Mouse (Mus musculus): ENCODE measurements at regions not wholly inside any gene's neighbourhood (a gene's known extent, or its start where the extent isn't known, plus 50 kb on each side); places are given as distances from the start of the nearest gene placed in this dataset.

DNA sequence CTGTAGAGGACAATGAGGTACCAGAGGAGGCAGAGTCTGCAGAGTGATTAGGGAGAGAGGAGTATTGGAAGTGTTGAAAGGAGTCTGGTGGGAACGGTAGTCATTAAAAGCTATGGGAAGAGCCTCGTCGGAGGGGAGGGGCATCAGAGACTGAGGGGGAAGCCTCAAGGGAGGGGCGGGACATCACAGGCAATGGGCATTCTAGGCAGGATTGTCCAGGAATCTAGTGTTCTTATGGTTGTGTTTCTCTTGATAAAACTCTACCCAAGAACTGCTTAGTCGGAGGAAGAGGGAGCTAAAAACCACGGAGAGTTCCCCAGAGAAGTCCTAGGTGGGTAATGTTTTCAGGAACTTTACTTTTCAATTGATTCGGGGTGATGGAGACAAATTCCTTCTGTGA lies 90.2 kb downstream of the Sec23ip start:
- WGBS: 35% methylated on average over 7 of the region's 7 CpGs
- no peak for ATAC-seq (replicated peaks; ENCODE audit: insufficient number of reproducible peaks, insufficient read depth, low FRiP score, low read depth)
- H3K36me3 ChIP-seq: no peaks in the 10 kb centered on the region

DNA sequence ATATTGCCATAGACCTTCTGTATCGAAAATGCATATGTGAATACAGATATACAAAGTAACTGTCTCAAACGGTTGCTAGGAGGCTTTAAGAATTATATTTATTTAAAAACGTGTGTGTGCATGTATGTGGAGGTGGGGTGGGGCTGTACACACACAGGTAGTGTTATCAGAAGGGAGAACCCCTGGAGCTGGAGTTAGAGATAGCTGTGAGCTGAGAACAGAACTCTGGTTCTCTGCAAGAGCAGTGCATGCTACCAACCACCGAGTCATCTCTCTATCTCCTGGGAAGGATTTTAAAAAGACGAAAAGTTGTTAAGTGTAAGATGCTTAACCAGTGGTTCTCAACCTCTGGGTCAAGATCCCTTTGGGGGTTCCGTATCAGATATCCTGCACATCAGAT lies 91.7 kb downstream of the Sec23ip start:
- H3K36me3 ChIP-seq: no peaks in the 10 kb centered on the region
- H3K4me2 ChIP-seq: no peak overlapping the region
- H3K27ac ChIP-seq: no peak overlapping the region
- ATAC-seq (replicated peaks; ENCODE audit: insufficient number of reproducible peaks, insufficient read depth, low FRiP score, low read depth): no peak
- no peak overlapping the region for H3K9ac ChIP-seq
- H3K9me3 ChIP-seq (replicated peaks): no peaks in the 10 kb centered on the region
- H3K4me1 ChIP-seq (replicated peaks): no peaks in the 10 kb centered on the region
- H3K4me3 ChIP-seq: no peak overlapping the region
- WGBS: 64% methylated on average over 6 of the region's 6 CpGs
- no peaks in the 10 kb centered on the region for H3K27me3 ChIP-seq

More for the DNA sequence above, 90.2 kb downstream of the Sec23ip start:
- H3K4me3 ChIP-seq: no peak overlapping the region
- H3K9ac ChIP-seq: no peak overlapping the region
- H3K27me3 ChIP-seq: no peaks in the 10 kb centered on the region
- H3K4me1 ChIP-seq (replicated peaks): no peaks in the 10 kb centered on the region
- no peak overlapping the region for H3K27ac ChIP-seq
- no peak overlapping the region for H3K4me2 ChIP-seq
- H3K9me3 ChIP-seq (replicated peaks): no peaks in the 10 kb centered on the region

DNA sequence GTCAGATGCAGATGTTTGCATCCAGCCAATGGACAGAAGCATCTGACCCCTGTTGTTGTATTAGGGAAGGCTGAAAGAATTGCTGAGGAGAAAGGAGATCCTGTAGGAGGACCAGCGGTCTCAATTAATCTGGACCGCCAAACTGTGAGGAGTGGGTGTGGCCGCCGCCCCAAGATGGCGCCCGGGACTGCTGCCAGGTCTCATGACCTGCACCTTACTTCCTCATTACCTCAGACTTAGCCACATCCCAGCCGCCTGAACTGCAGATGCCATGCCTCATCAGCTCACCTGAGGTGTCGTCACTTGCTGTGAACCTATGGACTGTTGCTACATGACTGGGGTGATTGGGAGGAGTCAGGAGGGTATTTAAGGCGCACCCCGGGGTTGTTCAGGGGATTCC lies 97.8 kb downstream of the Sec23ip start:
- Histone ChIP-seq H3K4me3 (no peak overlapping the region), H3K36me3 (no peaks in the 10 kb centered on the region), H3K27me3 (no peaks in the 10 kb centered on the region), H3K4me2 (no peak overlapping the region), H3K9me3 (replicated peaks) (no peaks in the 10 kb centered on the region), H3K9ac (no peak overlapping the region), H3K4me1 (replicated peaks) (no peaks in the 10 kb centered on the region), H3K27ac (no peak overlapping the region)
- ATAC-seq (replicated peaks; ENCODE audit: insufficient number of reproducible peaks, insufficient read depth, low FRiP score, low read depth): no peak
- 86% methylated on average over 10 of the region's 10 CpGs for WGBS

DNA sequence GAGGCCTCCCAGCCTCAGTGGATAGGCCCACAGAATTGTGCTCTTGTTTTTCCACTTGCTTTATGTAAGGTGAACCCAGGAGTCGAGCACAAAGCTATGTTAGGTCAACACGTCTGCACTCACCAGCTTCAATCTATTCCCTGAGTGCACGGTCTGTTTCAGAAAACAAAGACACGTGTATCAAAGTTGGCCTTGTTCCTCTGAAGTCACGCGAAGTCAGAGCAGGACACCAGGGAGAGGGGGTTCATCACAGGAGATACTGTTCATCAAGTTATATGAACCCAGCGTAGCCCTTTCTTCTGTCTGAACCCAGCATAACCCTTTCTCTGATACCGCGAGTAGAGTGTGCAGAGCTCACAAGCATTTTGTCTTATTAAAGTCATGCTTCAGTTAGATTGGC lies 98.8 kb downstream of the Sec23ip start:
- WGBS: 80% methylated on average over 9 of the region's 9 CpGs
- H3K9me3 ChIP-seq (replicated peaks): no peaks in the 10 kb centered on the region
- no peaks in the 10 kb centered on the region for H3K27me3 ChIP-seq
- no peaks in the 10 kb centered on the region for H3K36me3 ChIP-seq
- no peak overlapping the region for H3K4me2 ChIP-seq
- no peak overlapping the region for H3K27ac ChIP-seq
- no peak overlapping the region for H3K9ac ChIP-seq
- H3K4me1 ChIP-seq (replicated peaks): no peaks in the 10 kb centered on the region
- ATAC-seq (replicated peaks; ENCODE audit: insufficient number of reproducible peaks, insufficient read depth, low FRiP score, low read depth): no peak
- H3K4me3 ChIP-seq: no peak overlapping the region

DNA sequence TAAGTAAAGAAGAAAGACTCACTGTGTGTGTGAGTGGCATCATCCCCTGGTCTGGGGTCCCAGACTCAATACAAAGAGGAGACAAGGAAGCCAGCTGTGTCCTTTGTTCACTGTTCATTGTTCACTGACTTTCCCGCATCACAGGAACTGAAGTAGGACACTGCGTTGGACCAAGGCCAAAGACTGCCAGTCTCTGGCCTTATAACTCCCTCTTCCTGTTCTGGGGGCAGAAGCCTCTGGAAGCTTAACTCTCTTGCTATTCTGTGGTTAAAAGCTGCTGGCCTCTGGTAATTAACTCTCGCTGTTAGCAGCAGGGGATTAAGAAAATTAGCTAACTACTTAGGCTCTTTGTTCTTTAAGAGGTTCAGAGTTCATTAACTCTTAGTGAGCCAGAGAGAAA lies 104.5 kb downstream of the Sec23ip start:
- Histone ChIP-seq H3K36me3 (no peaks in the 10 kb centered on the region), H3K27ac (no peak overlapping the region), H3K4me2 (no peak overlapping the region), H3K4me3 (no peak overlapping the region), H3K9ac (no peak overlapping the region), H3K9me3 (replicated peaks) (0 out of 2 replicates have a peak, but pooled peaks cover 5% of the 10 kb centered on the region), H3K27me3 (no peaks in the 10 kb centered on the region), H3K4me1 (replicated peaks) (peaks cover 4% of the 10 kb centered on the region)
- no peak for ATAC-seq (replicated peaks; ENCODE audit: insufficient number of reproducible peaks, insufficient read depth, low FRiP score, low read depth)
- 28% methylated on average over 3 of the region's 3 CpGs for WGBS

DNA sequence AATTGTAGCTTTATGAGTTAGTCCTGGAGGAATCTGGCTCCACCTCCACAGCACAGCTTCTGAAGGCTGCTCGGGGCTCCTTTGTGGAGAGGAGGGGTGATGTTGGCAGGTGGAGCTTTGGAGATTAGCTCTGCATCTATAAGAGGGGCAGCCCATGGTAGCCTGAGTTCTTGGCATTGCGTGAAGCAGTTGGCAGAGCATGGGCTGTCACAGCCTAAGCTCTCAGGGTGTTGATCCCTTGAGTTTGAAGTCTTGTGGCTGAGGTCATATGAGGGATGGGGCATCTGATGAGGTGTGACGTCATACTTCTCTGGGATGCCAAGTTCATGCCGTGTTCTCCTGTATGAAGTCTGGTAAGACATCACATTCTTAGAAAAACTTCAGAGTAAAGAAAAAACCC lies 109.5 kb downstream of the Sec23ip start:
- Histone ChIP-seq H3K27me3 (no peaks in the 10 kb centered on the region), H3K36me3 (no peaks in the 10 kb centered on the region), H3K4me1 (replicated peaks) (peaks cover 11% of the 10 kb centered on the region), H3K9ac (no peak overlapping the region), H3K4me2 (peak overlapping the region; percentile 37; the same call in 1 of the 2 replicates), H3K4me3 (no peak overlapping the region), H3K9me3 (replicated peaks) (0 out of 2 replicates have a peak, but pooled peaks cover 5% of the 10 kb centered on the region), H3K27ac (no peak overlapping the region)
- 38% methylated on average over 4 of the region's 4 CpGs for WGBS
- no peak for ATAC-seq (replicated peaks; ENCODE audit: insufficient number of reproducible peaks, insufficient read depth, low FRiP score, low read depth)

DNA sequence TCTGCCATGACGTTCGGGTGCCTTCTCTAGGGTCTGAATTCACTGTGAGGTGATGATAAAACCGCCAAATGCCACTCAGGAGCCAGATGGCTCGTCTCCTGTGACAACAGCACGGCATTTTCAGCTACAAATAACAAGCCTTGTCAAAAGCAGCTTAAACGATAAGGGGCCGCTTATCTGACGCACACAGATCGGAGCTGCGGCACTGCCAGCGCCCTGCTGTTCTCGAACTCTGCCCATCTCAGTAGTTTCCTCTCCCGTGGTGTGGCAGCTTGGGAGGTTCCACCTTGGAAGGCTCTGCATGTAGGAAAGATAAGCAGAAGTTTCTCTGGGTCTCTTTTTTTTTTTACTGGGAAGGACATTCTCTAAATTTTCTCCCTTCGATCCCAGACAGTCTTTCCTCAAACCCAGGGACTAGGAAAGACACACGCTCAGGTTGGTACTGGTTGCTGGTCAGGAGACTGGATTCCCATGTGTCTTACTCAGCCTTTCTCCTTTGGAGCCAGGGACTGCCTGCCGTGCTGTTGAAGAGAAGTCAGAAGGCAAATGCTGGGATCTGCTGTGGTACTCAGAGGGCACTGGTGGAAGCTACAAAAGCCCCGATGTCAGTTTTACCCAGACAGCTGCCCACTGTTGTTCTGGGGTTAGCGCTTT lies 110.1 kb downstream of the Sec23ip start:
- WGBS: 21% methylated on average over 18 of the region's 18 CpGs
- Histone ChIP-seq H3K27me3 (no peaks in the 10 kb centered on the region), H3K27ac (no peak overlapping the region), H3K4me2 (peak overlapping the region; percentile 37), H3K9ac (no peak overlapping the region), H3K4me1 (replicated peaks) (peaks cover 11% of the 10 kb centered on the region), H3K4me3 (no peak overlapping the region), H3K9me3 (replicated peaks) (0 out of 2 replicates have a peak, but pooled peaks cover 5% of the 10 kb centered on the region), H3K36me3 (no peaks in the 10 kb centered on the region)
- ATAC-seq (replicated peaks; ENCODE audit: insufficient number of reproducible peaks, insufficient read depth, low FRiP score, low read depth): no peak

DNA sequence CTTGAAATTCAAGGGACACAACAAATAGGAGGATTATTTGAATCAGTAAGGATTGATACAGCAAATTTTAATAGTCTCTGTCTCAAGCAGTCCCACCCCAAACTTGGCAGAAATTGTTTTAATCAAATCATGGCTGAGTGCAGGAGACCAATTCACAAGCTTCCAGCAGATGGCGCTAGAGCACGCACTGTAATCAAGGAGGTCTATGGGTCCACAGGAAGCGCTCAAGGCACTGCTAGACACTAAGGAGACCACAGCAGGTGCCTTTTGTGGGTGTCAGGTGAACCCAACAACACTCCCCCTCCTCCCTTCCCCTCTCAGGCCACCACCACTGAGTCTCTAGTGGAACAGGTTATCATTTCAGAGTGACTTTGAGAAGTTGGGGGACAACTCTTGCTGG lies 115.4 kb downstream of the Sec23ip start:
- H3K9ac ChIP-seq: no peak overlapping the region
- H3K9me3 ChIP-seq (replicated peaks): no peaks in the 10 kb centered on the region
- H3K36me3 ChIP-seq: no peaks in the 10 kb centered on the region
- no peaks in the 10 kb centered on the region; the same call in 1 of the 2 replicates for H3K27me3 ChIP-seq
- H3K4me3 ChIP-seq: no peak overlapping the region
- no peak for ATAC-seq (replicated peaks; ENCODE audit: insufficient number of reproducible peaks, insufficient read depth, low FRiP score, low read depth)
- no peak overlapping the region for H3K27ac ChIP-seq
- WGBS: 6% methylated on average over 3 of the region's 3 CpGs
- no peak overlapping the region for H3K4me2 ChIP-seq
- no peaks in the 10 kb centered on the region for H3K4me1 ChIP-seq (replicated peaks)

DNA sequence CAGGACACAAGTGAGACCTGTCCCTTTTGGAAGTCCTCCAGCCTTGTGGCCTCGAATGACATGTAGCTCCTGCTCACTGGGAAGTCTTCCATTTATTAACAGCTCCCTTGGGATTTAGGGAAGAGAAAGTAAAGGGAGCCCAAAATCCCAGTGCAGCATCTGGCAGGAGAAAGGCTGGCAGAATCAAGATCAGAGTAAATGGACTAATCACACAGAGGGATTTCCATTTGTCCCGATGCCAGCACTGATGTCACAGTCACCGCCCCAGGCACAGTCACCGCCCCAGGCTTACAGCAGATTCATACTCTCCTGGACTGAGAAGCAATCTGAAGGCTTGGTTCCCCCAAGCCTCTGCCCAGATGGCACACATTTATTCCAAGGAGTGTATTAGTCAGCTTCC lies 116.0 kb downstream of the Sec23ip start:
- H3K9me3 ChIP-seq (replicated peaks): no peaks in the 10 kb centered on the region
- 62% methylated on average over 4 of the region's 4 CpGs for WGBS

DNA sequence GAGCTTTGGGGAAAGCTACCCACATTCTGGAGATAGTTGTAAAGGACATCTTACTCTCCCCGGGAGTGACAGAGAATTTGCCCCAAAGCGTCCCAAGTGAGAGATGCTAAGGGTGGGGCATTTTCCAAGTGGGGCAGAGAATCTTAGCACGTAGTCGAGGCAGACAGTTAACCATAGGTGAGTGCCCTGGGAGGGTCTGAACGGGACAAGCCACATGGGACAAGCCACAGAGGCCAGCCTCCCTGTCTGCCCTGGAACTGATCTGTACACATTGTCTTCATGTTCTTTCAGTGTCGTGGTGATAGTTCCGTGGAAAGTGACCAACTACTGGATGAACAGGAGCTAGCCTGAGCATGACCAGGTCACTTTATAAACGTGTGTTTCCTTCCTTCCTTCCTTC lies 116.6 kb downstream of the Sec23ip start:
- Histone ChIP-seq H3K4me3 (no peak overlapping the region), H3K4me1 (replicated peaks) (no peaks in the 10 kb centered on the region), H3K27ac (no peak overlapping the region), H3K9ac (no peak overlapping the region), H3K27me3 (no peaks in the 10 kb centered on the region; the same call in 1 of the 2 replicates), H3K9me3 (replicated peaks) (no peaks in the 10 kb centered on the region), H3K4me2 (no peak overlapping the region), H3K36me3 (no peaks in the 10 kb centered on the region)
- no peak for ATAC-seq (replicated peaks; ENCODE audit: insufficient number of reproducible peaks, insufficient read depth, low FRiP score, low read depth)
- 89% methylated on average over 8 of the region's 8 CpGs for WGBS

More for the DNA sequence above, 116.0 kb downstream of the Sec23ip start:
- no peak for ATAC-seq (replicated peaks; ENCODE audit: insufficient number of reproducible peaks, insufficient read depth, low FRiP score, low read depth)
- Histone ChIP-seq H3K27me3 (no peaks in the 10 kb centered on the region; the same call in 1 of the 2 replicates), H3K4me3 (no peak overlapping the region), H3K4me1 (replicated peaks) (no peaks in the 10 kb centered on the region), H3K9ac (no peak overlapping the region), H3K4me2 (no peak overlapping the region), H3K36me3 (no peaks in the 10 kb centered on the region), H3K27ac (no peak overlapping the region)

DNA sequence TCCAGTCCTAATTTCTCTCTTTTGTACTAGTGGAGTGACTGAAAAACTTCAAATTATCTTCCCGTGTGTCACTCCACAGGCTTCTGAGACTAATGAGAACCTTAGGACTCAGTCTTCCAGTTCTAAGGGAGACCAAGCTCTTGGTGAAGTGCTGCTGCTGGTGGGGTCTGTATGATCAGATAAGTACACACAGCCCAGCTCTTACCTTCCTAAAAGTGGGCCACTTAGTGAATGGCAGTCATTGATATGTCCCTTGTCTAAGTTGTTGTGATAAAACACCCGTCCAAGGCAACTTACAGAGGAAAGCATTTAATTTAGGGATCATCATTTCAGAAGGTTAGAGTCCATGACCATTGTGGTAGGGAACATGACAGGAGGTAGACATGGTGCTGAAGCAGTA lies 124.1 kb downstream of the Sec23ip start:
- H3K27me3 ChIP-seq: no peaks in the 10 kb centered on the region; the same call in 1 of the 2 replicates
- H3K36me3 ChIP-seq: no peaks in the 10 kb centered on the region
- no peaks in the 10 kb centered on the region for H3K9me3 ChIP-seq (replicated peaks)
- H3K4me1 ChIP-seq (replicated peaks): no peaks in the 10 kb centered on the region
- 53% methylated on average over 2 of the region's 2 CpGs for WGBS
- no peak overlapping the region for H3K9ac ChIP-seq
- H3K27ac ChIP-seq: no peak overlapping the region
- no peak overlapping the region for H3K4me3 ChIP-seq
- no peak for ATAC-seq (replicated peaks; ENCODE audit: insufficient number of reproducible peaks, insufficient read depth, low FRiP score, low read depth)
- no peak overlapping the region for H3K4me2 ChIP-seq

DNA sequence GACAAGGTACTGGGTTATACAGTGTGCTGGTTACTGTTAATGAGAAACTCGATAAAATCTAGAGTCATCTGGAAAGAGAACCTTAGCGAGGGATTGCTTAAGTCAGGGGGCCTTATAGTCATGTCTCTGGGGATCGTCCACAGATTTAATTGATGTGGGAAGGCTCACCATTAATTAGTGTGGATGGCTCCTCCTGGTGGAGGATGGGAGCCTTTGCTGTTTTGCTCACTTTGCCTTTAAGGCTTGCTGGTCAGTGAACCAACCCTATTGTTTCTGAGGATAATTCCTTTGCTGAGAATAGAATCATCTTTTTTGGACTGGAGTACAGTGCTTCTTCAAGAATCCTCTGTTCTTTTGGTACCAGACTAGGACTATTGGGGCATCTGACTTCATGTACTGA lies 139.3 kb downstream of the Sec23ip start:
- Histone ChIP-seq H3K27ac (no peak overlapping the region), H3K4me1 (replicated peaks) (no peaks in the 10 kb centered on the region), H3K4me3 (no peak overlapping the region), H3K36me3 (no peaks in the 10 kb centered on the region), H3K9ac (no peak overlapping the region), H3K27me3 (no peaks in the 10 kb centered on the region), H3K4me2 (no peak overlapping the region), H3K9me3 (replicated peaks) (no peaks in the 10 kb centered on the region)
- 61% methylated on average over 3 of the region's 3 CpGs for WGBS
- ATAC-seq (replicated peaks; ENCODE audit: insufficient number of reproducible peaks, insufficient read depth, low FRiP score, low read depth): no peak

All from heart, embryonic 15.5 days (tissue).